Mouse (Mus musculus) liver, embryonic 16.5 days (tissue): ENCODE data around the gene Ubxn6. TPM values are rescaled to one million over a fixed set of nuclear protein-coding genes. Genes with fewer than 3 reads are reported as not detected.
"Not testable (repeated sequence)": the region's sequence is repeated elsewhere in the genome, so short reads cannot be mapped to it uniquely, and the experiment has no call there.

Experiments
- ATAC-seq: fragments of 200-750 bp; cut with Nextera tagmentation; 2 replicates; pipeline ENCODE4 v1.8.0; 2017; ENCODE audit warnings: low read depth, mild to moderate bottlenecking, moderate number of reproducible peaks, moderate library complexity
- H3K27ac ChIP-seq: fragments of 300-500 bp; sonication (generic); 2 replicates; pipeline ENCODE4 v1.5.1; 2014; ENCODE audit warnings: mild to moderate bottlenecking, low read length
- H3K27me3 ChIP-seq: fragments of 300-500 bp; sonication (generic); 2 replicates; pipeline ENCODE4 v1.6.1; 2014; ENCODE audit warnings: low read depth, low read length, mixed read lengths; ENCODE audit not compliant: control insufficient read depth, insufficient read depth
- H3K36me3 ChIP-seq: fragments of 300-500 bp; sonication (generic); 2 replicates; pipeline ENCODE4 v1.6.1; 2014; ENCODE audit warnings: mild to moderate bottlenecking; ENCODE audit not compliant: control insufficient read depth, insufficient read depth
- H3K4me1 ChIP-seq: fragments of 300-500 bp; sonication (generic); 2 replicates; pipeline ENCODE4 v1.6.1; 2014; ENCODE audit warnings: low read depth, low read length, mixed read lengths; ENCODE audit not compliant: control insufficient read depth
- H3K4me2 ChIP-seq: fragments of 300-500 bp; sonication (generic); 2 replicates; pipeline ENCODE4 v1.6.1; 2014; ENCODE audit warnings: low read depth, low read length, mixed read lengths
- H3K4me3 ChIP-seq: fragments of 300-500 bp; sonication (generic); 2 replicates; pipeline ENCODE4 v1.5.1; 2014; ENCODE audit warnings: low read depth, mild to moderate bottlenecking, low read length
- H3K9ac ChIP-seq: fragments of 300-500 bp; sonication (generic); 2 replicates; pipeline ENCODE4 v1.6.1; 2014; ENCODE audit warnings: low read depth, low read length
- H3K9me3 ChIP-seq: fragments of 300-500 bp; sonication (generic); replicated peaks from 2 replicates; pipeline ENCODE4 v1.6.1; 2016; ENCODE audit warnings: low read length; ENCODE audit not compliant: control insufficient read depth
- WGBS: fragments of 180-500 bp; shearing (Covaris S2); extraction: QIAGEN DNeasy Blood & Tissue Kit; methylation state at CpG from one replicate; pipeline ENCODE4 v1.1.7; 2014; ENCODE audit not compliant: insufficient replicate concordance; 5-methylcytosine and 5-hydroxymethylcytosine counted together
- polyA plus RNA-seq: library from polyadenylated mRNA; unstranded; fragments of >200 nt; fragmentation: Nextera tagmentation; extraction: Ambion mirVana; gene quantifications from 2 replicates; pipeline ENCODE4 v1.2.1, GENCODE M21; 2015

Gene Ubxn6
- polyA plus RNA-seq, 1 experiment from 2014 or later, result 14.1 TPM

GRCm38 (mm10) chr17:56112743-56113142 lies 37.9 kb upstream of the Ubxn6 start:
- Histone ChIP-seq H3K36me3 (no peaks in the 10 kb centered on the region), H3K4me3 (no peak overlapping the region), H3K27me3 (no peaks in the 10 kb centered on the region), H3K9me3 (no peaks in the 10 kb centered on the region), H3K27ac (no peak overlapping the region), H3K4me1 (peaks cover 4% of the 10 kb centered on the region), H3K9ac (no peak overlapping the region), H3K4me2 (no peak overlapping the region)
- ATAC-seq, result no peak
- WGBS, result 55% methylated on average over 3 of the region's 3 CpGs

- ATAC-seq, result no peak
- no peaks in the 10 kb centered on the region for H3K27me3 ChIP-seq
- no peak overlapping the region for H3K4me2 ChIP-seq
- H3K4me1 ChIP-seq, result no peaks in the 10 kb centered on the region
- no peaks in the 10 kb centered on the region for H3K36me3 ChIP-seq
- 43% methylated on average over 5 of the region's 5 CpGs for WGBS
- H3K9me3 ChIP-seq, result no peaks in the 10 kb centered on the region
- no peak overlapping the region for H3K27ac ChIP-seq
- no peak overlapping the region for H3K9ac ChIP-seq
- no peak overlapping the region for H3K4me3 ChIP-seq
Observed at GRCm38 (mm10) chr17:56111864-56112263, 37.0 kb upstream of the Ubxn6 start.

GRCm38 (mm10) chr17:56111021-56111420 lies 36.2 kb upstream of the Ubxn6 start:
- no peak overlapping the region for H3K4me3 ChIP-seq
- no peak for ATAC-seq
- WGBS, result 33% methylated on average over 1 of the region's 1 CpGs
- H3K36me3 ChIP-seq, result no peaks in the 10 kb centered on the region
- H3K9me3 ChIP-seq, result no peaks in the 10 kb centered on the region
- H3K9ac ChIP-seq, result no peak overlapping the region
- no peaks in the 10 kb centered on the region for H3K4me1 ChIP-seq
- H3K27ac ChIP-seq, result no peak overlapping the region
- H3K4me2 ChIP-seq, result no peak overlapping the region
- H3K27me3 ChIP-seq, result no peaks in the 10 kb centered on the region

GRCm38 (mm10) chr17:56110571-56110970 lies 35.7 kb upstream of the Ubxn6 start:
- no peak for ATAC-seq
- Histone ChIP-seq H3K27ac (no peak overlapping the region), H3K4me3 (no peak overlapping the region), H3K27me3 (no peaks in the 10 kb centered on the region), H3K9ac (no peak overlapping the region), H3K36me3 (no peaks in the 10 kb centered on the region), H3K4me2 (no peak overlapping the region), H3K9me3 (no peaks in the 10 kb centered on the region), H3K4me1 (no peaks in the 10 kb centered on the region)
- 49% methylated on average over 4 of the region's 4 CpGs for WGBS

- Histone ChIP-seq H3K9ac (no peak within 1 kb of the TSS), H3K27ac (no peak within 1 kb of the TSS), H3K27me3 (no peaks in the 10 kb centered on the region), H3K4me3 (no peak within 1 kb of the TSS), H3K9me3 (no peaks in the 10 kb centered on the region), H3K4me2 (no peak within 1 kb of the TSS), H3K36me3 (no peaks in the 10 kb centered on the region), H3K4me1 (no peaks in the 10 kb centered on the region)
- 41% methylated on average over 10 of the region's 10 CpGs for WGBS
- no peak for ATAC-seq
Observed at GRCm38 (mm10) chr17:56109219-56110051, 34.6 kb upstream of the Ubxn6 start, which contains the start of gene Plin4. Gene Plin4, minus strand, starts transcription at chr17:56109803.

GRCm38 (mm10) chr17:56108334-56109044 lies 33.7 kb upstream of the Ubxn6 start:
- 61% methylated on average over 6 of the region's 6 CpGs for WGBS
- Histone ChIP-seq H3K27ac (no peak overlapping the region), H3K4me3 (no peak overlapping the region), H3K9ac (no peak overlapping the region), H3K36me3 (no peaks in the 10 kb centered on the region), H3K27me3 (no peaks in the 10 kb centered on the region), H3K4me2 (no peak overlapping the region), H3K9me3 (no peaks in the 10 kb centered on the region), H3K4me1 (no peaks in the 10 kb centered on the region)
- 0 out of 2 replicates have a peak, but pooled peaks have one; percentile 18 for ATAC-seq

GRCm38 (mm10) chr17:56107736-56108135 lies 32.9 kb upstream of the Ubxn6 start:
- Histone ChIP-seq H3K9ac (no peak overlapping the region), H3K36me3 (no peaks in the 10 kb centered on the region), H3K4me2 (no peak overlapping the region), H3K9me3 (no peaks in the 10 kb centered on the region), H3K27me3 (no peaks in the 10 kb centered on the region), H3K4me1 (no peaks in the 10 kb centered on the region), H3K27ac (no peak overlapping the region), H3K4me3 (no peak overlapping the region)
- 49% methylated on average over 2 of the region's 2 CpGs for WGBS
- ATAC-seq, result no peak

- no peaks in the 10 kb centered on the region for H3K27me3 ChIP-seq
- no peak for ATAC-seq
- H3K4me2 ChIP-seq, result no peak overlapping the region
- no peak overlapping the region for H3K27ac ChIP-seq
- no peak overlapping the region for H3K4me3 ChIP-seq
- no peak overlapping the region for H3K9ac ChIP-seq
- no peaks in the 10 kb centered on the region for H3K4me1 ChIP-seq
- peaks cover 6% of the 10 kb centered on the region; the same call in 1 of the 2 replicates for H3K36me3 ChIP-seq
- no peaks in the 10 kb centered on the region for H3K9me3 ChIP-seq
- 50% methylated on average over 4 of the region's 4 CpGs for WGBS
Observed at GRCm38 (mm10) chr17:56106981-56107380, 32.2 kb upstream of the Ubxn6 start.

- H3K36me3 ChIP-seq, H3K9me3 ChIP-seq, H3K4me2 ChIP-seq, ATAC-seq, H3K27me3 ChIP-seq, H3K9ac ChIP-seq, H3K4me3 ChIP-seq, H3K27ac ChIP-seq, H3K4me1 ChIP-seq: not testable (repeated sequence)
- 78% methylated on average over 4 of the region's 4 CpGs for WGBS
Observed at GRCm38 (mm10) chr17:56106436-56106835, 31.6 kb upstream of the Ubxn6 start.
